Mouse (Mus musculus): ENCODE data around the gene H60b. TPM values are rescaled to one million over a fixed set of nuclear protein-coding genes. Genes with fewer than 3 reads are reported as not detected.
"Not testable (repeated sequence)": the region's sequence is repeated elsewhere in the genome, so short reads cannot be mapped to it uniquely, and the experiment has no call there.

Gene H60b
- polyA plus RNA-seq, 1 experiment from 2014 or later = 0.49 TPM

DNA sequence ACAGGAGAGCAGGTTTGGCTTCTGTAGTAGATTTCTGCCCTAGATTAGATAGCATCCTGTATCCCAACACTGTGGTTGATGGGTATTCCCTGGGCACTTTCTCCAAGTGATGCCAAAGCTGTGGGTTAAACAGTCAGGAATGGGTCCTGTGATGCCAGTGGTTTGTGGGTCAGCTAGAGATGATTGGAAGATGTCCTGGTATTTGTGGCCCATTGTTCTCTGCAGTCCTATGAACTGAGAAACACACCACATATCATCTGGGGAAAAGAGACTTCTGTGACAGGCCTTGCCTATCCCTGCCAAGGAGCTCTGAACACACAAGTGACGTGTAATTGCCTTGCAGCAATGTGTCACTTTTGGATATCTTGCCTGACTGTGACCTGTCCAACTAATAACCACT is 8.7 kb downstream of the H60b start:
- 74% methylated on average over 1 of the region's 1 CpGs for WGBS
- not testable (repeated sequence) for H3K4me2 ChIP-seq; H3K4me3 ChIP-seq (replicated peaks); H3K27ac ChIP-seq; ATAC-seq (ENCODE audit: insufficient number of reproducible peaks, insufficient read depth, low FRiP score, low TSS enrichment, low read depth); H3K4me1 ChIP-seq (replicated peaks); H3K36me3 ChIP-seq; H3K9me3 ChIP-seq; H3K27me3 ChIP-seq; H3K9ac ChIP-seq (replicated peaks)

DNA sequence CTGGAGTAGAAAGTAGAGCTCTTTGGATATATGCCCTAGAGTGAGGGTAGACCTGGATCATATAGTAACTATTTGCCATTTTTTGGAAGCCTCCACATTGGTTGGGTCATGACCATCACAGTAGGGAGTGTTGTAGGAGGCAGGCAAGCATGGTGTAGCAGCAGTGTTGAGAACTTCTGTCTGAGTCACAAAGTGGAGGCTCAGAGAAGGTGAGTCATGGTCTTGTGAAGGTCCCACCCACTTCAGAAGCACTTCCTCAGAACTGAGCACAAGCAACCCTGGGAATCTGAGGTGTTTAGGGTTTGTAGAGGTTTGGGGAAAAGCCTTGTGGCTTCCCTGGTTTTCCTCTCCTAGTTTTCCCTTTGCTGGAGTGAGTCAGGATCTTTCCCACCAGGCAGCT is 10.7 kb downstream of the H60b start:
- not testable (repeated sequence) for H3K9me3 ChIP-seq; H3K36me3 ChIP-seq; ATAC-seq (ENCODE audit: insufficient number of reproducible peaks, insufficient read depth, low FRiP score, low TSS enrichment, low read depth)

DNA sequence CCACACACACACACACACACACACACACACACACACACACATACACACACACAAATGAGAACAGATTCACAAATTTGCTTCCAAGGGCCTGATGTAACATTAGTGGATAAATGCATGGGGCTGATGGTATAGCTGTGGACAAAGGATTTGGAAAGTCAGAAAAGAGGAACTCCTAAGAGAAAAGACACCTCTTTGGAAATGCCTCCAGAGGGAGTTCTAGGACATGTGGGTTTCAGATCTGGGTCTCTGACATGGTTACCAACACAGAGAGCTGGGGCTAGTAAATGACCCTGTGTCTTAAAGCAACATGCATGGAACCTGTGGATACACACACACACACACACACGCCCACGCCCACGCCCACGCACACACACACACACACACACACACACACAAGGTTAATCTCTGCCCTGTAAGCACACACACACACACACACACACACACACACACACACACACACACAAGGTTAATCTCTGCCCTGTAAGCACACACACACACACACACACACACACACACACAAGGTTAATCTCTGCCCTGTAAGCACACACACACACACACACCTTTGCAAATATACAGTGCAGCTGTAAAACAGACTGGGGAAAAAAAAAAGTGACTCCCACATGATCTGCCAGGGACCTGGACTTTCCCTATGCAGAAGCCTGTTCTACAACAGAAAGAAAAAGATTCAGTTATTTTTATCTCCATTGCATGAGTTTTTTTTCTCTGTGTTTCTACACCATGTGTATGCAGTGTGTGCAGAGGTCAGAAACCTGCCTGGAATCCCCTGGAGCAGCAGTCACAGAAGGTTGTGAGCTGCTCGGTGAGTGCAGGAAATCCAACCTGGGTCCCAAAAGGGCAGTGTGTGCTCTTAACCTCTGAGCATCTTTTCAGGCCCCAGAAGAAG is 14.3 kb downstream of the H60b start:
- H3K9me3 ChIP-seq; H3K27me3 ChIP-seq; H3K27ac ChIP-seq; H3K9ac ChIP-seq (replicated peaks); H3K4me1 ChIP-seq (replicated peaks); H3K36me3 ChIP-seq: not testable (repeated sequence)
- peak overlapping the region; percentile 42 for H3K4me2 ChIP-seq
- WGBS = 53% methylated on average over 4 of the region's 5 CpGs
- 0 out of 2 replicates have a peak overlapping the region, but pooled peaks have one; percentile 15 for H3K4me3 ChIP-seq (replicated peaks)
- peak; percentile 40; the same call in 1 of the 2 replicates for ATAC-seq (ENCODE audit: insufficient number of reproducible peaks, insufficient read depth, low FRiP score, low TSS enrichment, low read depth)

More for the DNA sequence above, 10.7 kb downstream of the H60b start:
- not testable (repeated sequence) for H3K27me3 ChIP-seq; H3K27ac ChIP-seq; H3K4me2 ChIP-seq; H3K4me1 ChIP-seq (replicated peaks); H3K9ac ChIP-seq (replicated peaks); H3K4me3 ChIP-seq (replicated peaks)

DNA sequence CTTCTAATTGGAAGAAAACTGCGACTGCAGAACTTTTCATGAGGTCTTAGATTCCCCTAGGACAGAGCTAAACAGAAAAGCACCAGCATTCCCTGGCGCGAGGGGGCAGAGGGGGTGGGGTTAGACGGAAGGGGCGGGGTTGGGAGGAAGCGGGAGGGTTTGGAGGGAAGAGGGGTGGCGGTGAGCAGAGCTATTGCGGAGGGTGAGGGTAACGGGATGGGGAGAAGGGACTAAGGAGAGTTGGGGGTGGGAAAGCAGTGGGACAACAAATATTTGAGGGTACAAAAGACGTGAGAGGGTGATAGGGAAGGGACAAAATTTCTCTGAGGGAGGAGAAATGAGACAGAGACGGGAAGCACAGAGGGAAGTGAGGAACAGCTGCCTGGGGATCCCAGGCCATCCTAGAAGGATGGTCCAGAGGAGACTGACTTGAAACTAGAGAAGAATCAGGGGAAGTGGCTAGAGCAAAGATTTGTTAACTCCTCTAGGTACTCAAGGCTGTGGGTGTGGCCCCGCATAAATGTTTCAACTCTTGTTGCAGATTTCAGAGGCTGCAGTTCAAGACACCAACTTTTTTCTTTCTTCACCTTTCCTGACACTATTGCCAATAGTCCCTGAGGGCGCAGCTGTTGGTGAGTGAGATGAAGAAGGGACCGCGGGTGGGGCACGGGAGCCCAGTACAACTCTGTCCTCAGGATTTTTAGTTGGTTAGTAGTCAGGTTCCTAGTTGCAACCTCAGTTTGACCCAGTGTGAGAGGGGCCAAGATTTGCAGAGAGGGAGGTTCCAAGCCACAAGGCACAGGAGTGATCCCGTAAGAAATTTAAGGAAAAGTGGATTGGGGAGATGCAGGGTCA is 15.2 kb downstream of the H60b start:
- H3K27ac ChIP-seq; H3K27me3 ChIP-seq; H3K9ac ChIP-seq (replicated peaks); H3K9me3 ChIP-seq; H3K36me3 ChIP-seq; H3K4me1 ChIP-seq (replicated peaks): not testable (repeated sequence)
- peak; percentile 88; the same call in 1 of the 2 replicates for ATAC-seq (ENCODE audit: insufficient number of reproducible peaks, insufficient read depth, low FRiP score, low TSS enrichment, low read depth)
- H3K4me3 ChIP-seq (replicated peaks) = 0 out of 2 replicates have a peak overlapping the region, but pooled peaks have one; percentile 15
- 13% methylated on average over 11 of the region's 17 CpGs for WGBS
- H3K4me2 ChIP-seq = peak overlapping the region; percentile 42

DNA sequence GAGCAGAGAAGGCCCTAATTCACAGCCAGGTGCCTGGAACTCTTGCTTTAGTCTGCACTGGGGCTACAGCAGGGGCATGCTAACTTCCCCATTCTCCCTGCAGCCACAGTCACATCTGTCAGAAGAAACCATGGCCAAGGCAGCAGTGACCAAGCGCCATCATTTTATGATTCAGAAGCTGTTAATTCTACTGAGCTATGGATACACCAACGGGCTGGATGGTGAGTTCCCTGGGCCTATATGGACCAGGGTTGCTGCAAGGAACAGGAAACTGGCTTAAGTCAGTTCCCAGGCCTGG is 15.8 kb downstream of the H60b start:
- not testable (repeated sequence) for H3K27me3 ChIP-seq; H3K9me3 ChIP-seq; H3K4me2 ChIP-seq; H3K36me3 ChIP-seq; H3K4me1 ChIP-seq (replicated peaks); H3K9ac ChIP-seq (replicated peaks); H3K4me3 ChIP-seq (replicated peaks); H3K27ac ChIP-seq; ATAC-seq (ENCODE audit: insufficient number of reproducible peaks, insufficient read depth, low FRiP score, low TSS enrichment, low read depth)
- 76% methylated on average over 2 of the region's 2 CpGs for WGBS

DNA sequence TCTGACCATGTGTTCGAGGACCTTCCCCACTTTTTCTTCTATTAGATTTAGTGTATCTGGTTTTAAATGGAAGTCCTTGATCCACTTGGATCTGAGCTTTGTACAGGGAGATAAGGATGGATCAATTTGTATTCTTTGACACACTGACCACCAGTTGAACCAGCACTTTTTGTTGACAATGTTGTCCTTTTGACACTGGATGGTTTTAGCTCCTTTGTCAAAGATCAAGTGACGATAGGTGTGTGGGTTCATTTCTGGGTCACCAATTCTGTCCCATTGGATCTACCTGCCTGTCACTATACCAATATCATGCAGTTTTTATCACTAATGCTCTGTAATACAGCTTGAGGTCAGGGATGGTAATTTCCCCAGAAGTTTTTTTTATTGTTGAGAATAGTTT is 18.1 kb downstream of the H60b start:
- not testable (repeated sequence) for H3K36me3 ChIP-seq; H3K4me2 ChIP-seq; H3K4me1 ChIP-seq (replicated peaks); H3K9me3 ChIP-seq; H3K27ac ChIP-seq; H3K27me3 ChIP-seq; H3K4me3 ChIP-seq (replicated peaks); H3K9ac ChIP-seq (replicated peaks); ATAC-seq (ENCODE audit: insufficient number of reproducible peaks, insufficient read depth, low FRiP score, low TSS enrichment, low read depth)
- WGBS = 91% methylated on average over 2 of the region's 2 CpGs

DNA sequence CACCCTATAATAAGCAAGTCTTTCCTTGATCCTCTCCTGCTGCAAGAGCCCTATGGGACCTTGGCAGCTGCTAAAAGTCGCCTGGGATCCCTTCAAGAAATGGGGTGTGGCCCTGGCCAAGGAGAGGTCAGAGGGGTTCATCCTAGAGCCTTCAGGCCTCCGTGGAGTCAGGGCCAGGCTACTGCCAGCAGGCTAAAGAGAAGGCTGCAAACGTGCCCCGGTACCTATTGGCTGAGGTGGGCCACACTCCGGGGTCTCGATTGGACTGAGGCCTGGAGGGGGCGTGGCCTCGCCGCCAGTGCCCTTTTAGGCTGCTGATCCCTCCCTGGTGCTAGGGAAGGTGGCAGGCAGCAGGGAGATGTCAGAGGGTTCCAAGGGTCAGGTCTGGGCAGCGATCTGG is 32.6 kb downstream of the H60b start:
- H3K9me3 ChIP-seq; H3K36me3 ChIP-seq; H3K9ac ChIP-seq (replicated peaks); H3K4me1 ChIP-seq (replicated peaks); H3K27ac ChIP-seq; H3K4me3 ChIP-seq (replicated peaks); H3K27me3 ChIP-seq: not testable (repeated sequence)
- ATAC-seq (ENCODE audit: insufficient number of reproducible peaks, insufficient read depth, low FRiP score, low TSS enrichment, low read depth) = 0 out of 2 replicates have a peak, but pooled peaks have one; percentile 70
- WGBS = 1% methylated on average over 6 of the region's 10 CpGs
- H3K4me2 ChIP-seq = peak overlapping the region; percentile 38

DNA sequence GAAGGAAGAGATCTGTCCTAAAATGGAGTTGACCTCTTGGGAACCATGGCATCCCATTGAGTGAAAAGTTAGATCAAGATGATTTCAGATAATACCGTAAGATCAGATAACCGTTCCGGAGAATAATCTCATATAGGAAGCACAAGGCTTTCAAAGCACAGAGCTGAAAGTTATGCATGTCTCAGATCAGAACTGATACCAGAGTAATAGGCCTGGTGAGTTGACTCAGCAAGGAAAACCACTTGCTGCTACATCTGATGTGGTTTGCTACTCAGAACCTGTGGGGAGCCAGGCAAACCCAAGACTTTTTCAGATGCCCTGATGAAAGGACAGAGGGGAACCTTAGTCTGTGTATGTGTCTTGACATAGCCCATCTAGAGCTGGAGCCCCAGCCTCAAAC is 43.0 kb downstream of the H60b start:
- not testable (repeated sequence) for H3K4me1 ChIP-seq (replicated peaks); H3K9ac ChIP-seq (replicated peaks); H3K27me3 ChIP-seq; H3K4me3 ChIP-seq (replicated peaks); H3K4me2 ChIP-seq; H3K9me3 ChIP-seq; ATAC-seq (ENCODE audit: insufficient number of reproducible peaks, insufficient read depth, low FRiP score, low TSS enrichment, low read depth); H3K27ac ChIP-seq; H3K36me3 ChIP-seq
- 100% methylated on average over 2 of the region's 3 CpGs for WGBS

DNA sequence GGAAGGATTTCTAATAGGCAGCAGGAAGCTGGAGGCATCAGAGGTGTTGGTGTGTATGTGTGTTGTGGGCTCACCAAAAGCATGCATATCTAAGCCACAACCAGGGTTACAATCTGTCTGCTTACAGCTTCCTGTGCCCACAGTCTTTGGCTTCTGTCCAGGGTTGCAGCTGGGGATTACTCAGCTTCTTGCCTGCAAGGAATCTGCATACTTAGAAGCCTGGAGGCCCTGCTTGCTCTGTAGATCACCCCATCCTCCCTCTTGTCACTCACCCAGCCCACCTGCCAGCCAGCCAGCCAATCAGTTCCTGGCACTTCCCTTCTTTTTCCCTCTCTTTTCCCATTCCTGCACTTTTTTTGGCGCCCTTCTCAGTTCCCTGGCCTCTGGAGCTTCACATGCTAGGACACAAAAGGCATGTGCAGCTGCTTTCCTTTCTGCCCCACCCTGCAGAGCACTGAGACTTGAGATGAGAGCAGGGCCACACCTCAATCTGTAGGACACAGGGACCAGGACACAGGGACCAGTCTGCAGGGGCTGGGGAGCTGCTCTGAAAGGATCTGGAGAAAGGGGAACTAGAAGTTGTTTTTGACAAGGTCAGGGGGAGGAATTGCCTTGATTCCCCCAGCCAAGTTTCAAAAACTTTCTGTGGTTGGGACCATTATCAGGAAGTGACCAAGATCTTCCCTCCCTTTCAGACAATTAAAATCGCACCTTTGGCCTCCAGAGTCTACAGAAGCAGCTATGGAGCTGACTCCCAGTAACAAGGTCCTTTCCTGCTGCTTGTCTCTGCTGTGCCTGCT is 44.6 kb downstream of the H60b start:
- not testable (repeated sequence) for H3K36me3 ChIP-seq

DNA sequence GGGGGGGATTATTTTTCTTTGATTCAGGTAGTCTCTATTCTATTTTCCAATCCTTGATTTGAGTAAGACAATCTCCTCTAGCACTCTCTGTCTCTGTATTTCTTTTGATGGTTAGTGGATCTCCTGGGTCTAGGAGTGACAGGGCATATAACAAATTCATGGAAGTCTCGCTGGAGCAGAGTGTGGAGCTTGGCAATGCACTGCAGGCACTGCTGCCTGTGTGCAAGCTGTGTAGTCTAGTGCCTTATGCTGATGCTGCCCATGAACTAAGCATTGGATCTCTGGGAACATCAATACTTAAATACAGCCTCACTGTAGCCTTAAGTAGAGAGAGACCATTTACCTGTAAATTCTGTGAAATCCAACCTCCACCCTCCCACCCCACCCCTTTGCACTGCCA is 48.1 kb downstream of the H60b start:
- not testable (repeated sequence) for H3K4me1 ChIP-seq (replicated peaks); H3K27ac ChIP-seq; H3K4me2 ChIP-seq; H3K27me3 ChIP-seq; ATAC-seq (ENCODE audit: insufficient number of reproducible peaks, insufficient read depth, low FRiP score, low TSS enrichment, low read depth); H3K4me3 ChIP-seq (replicated peaks); H3K9me3 ChIP-seq; H3K36me3 ChIP-seq; H3K9ac ChIP-seq (replicated peaks)
- WGBS = 56% methylated on average over 1 of the region's 1 CpGs

More for the DNA sequence above, 44.6 kb downstream of the H60b start:
- H3K27me3 ChIP-seq; H3K9ac ChIP-seq (replicated peaks); H3K27ac ChIP-seq; ATAC-seq (ENCODE audit: insufficient number of reproducible peaks, insufficient read depth, low FRiP score, low TSS enrichment, low read depth); H3K9me3 ChIP-seq; H3K4me1 ChIP-seq (replicated peaks); H3K4me3 ChIP-seq (replicated peaks); H3K4me2 ChIP-seq: not testable (repeated sequence)
- no CpG with 5 or more reads among the region's 2 CpGs for WGBS

Data from limb, embryonic 12.5 days (tissue).